18 mouse cellular contexts compared by ENCODE assay signal in the genomic region with DNA sequence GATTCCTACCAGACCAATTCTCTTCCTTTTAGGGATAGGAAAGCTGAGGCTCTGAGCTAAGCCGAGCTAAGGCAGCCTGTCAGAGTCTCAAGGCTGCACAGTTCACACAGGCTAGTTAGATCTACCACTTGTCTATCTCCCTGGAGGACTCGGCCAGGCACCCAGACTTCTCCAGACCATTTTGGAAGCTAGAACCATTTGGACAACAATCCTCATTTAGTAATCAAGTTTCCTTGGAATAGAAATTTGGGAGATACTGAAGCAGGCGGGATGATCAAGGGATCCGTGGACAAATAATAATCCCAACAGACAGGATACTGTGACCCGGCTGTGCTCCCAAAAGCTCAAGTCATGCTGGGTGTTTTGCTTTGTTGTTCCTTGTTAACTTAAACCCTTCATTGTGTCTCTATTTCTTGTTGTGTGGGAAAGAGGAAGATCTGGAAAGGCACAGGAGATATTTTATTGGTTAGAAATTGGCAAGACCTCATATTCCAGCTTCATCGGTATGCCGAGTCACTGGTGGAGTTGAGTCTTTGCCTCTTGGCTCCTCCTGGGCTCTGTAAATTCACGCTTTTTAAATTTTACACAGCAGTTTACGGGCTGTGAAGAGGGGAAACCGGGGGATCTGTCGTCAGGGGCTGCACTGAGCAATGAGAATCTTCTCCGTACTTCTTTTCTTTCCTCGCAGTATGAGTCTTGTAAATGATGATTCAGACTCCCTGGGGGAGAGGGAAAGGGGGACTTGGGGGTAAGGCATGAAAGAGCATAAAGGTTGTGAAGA.
DNase-seq lines count a peak whose midpoint lies in the region; ATAC-seq and TF ChIP-seq lines count a peak whose summit lies in the region.
"Had no signal": no experiment of that assay in that cellular context is flagged by ENCODE, and none has a peak within 500 bp of the region (broad histone marks: within the 10 kb centered on the region; RNA-seq: fewer than 3 reads in every experiment).

No protein-coding gene starts in this region.

- ATAC-seq in heart, embryonic 11.5 days (replicated peaks; ENCODE audit: insufficient number of reproducible peaks, low FRiP score, low TSS enrichment), result no peak
- ATAC-seq in midbrain, embryonic 11.5 days (ENCODE audit: low FRiP score), result no peak
- no peak for ATAC-seq in midbrain, embryonic 16.5 days
- ATAC-seq in limb, embryonic 14.5 days (ENCODE audit: low FRiP score, low read depth), result peak; percentile 83
- peak; percentile 38; the same call in 1 of the 2 replicates for ATAC-seq in neural tube, embryonic 15.5 days (ENCODE audit: low FRiP score)
- ATAC-seq: activated CD4-positive, CD25-positive, alpha-beta regulatory T cell, adult 4 months; forebrain, postnatal 0 days; Patski had no signal

- H3K9me3 ChIP-seq in heart, embryonic 11.5 days (replicated peaks; ENCODE audit: control insufficient read depth, low read length), result no peaks in the 10 kb centered on the region
- H3K9me3 ChIP-seq in midbrain, embryonic 11.5 days (ENCODE audit: control insufficient read depth, low read length), result no peaks in the 10 kb centered on the region
- H3K9me3 ChIP-seq in midbrain, embryonic 16.5 days (replicated peaks; ENCODE audit: control insufficient read depth, low read length, poor library complexity, severe bottlenecking), result no peaks in the 10 kb centered on the region
- H3K9me3 ChIP-seq in limb, embryonic 14.5 days (ENCODE audit: control insufficient read depth, low read length), result no peaks in the 10 kb centered on the region
- H3K9me3 ChIP-seq in neural tube, embryonic 15.5 days (replicated peaks), result no peaks in the 10 kb centered on the region
- H3K9me3 ChIP-seq: embryonic facial prominence, embryonic 12.5 days; heart, embryonic 10.5 days; heart, embryonic 15.5 days; hindbrain, embryonic 13.5 days had no signal

- H3K4me3 ChIP-seq in heart, embryonic 11.5 days (ENCODE audit: low read depth, low read length), result no peak overlapping the region
- no peak overlapping the region for H3K4me3 ChIP-seq in midbrain, embryonic 11.5 days (ENCODE audit: low read depth, low read length)
- no peak overlapping the region for H3K4me3 ChIP-seq in midbrain, embryonic 16.5 days (ENCODE audit: low read depth, low read length)
- no peak overlapping the region for H3K4me3 ChIP-seq in limb, embryonic 14.5 days (replicated peaks; ENCODE audit: low read length)
- no peak overlapping the region for H3K4me3 ChIP-seq in neural tube, embryonic 15.5 days (replicated peaks)
- H3K4me3 ChIP-seq: embryonic facial prominence, embryonic 12.5 days; heart, embryonic 10.5 days; heart, embryonic 15.5 days; hindbrain, embryonic 13.5 days had no signal

- no peak overlapping the region for H3K27ac ChIP-seq in heart, embryonic 11.5 days (ENCODE audit: low read depth, low read length)
- H3K27ac ChIP-seq in midbrain, embryonic 11.5 days (ENCODE audit: low read depth, low read length), result no peak overlapping the region
- no peak overlapping the region for H3K27ac ChIP-seq in midbrain, embryonic 16.5 days (ENCODE audit: low read length)
- no peak overlapping the region for H3K27ac ChIP-seq in limb, embryonic 14.5 days (replicated peaks; ENCODE audit: low read depth, low read length)
- H3K27ac ChIP-seq in neural tube, embryonic 15.5 days (replicated peaks), result no peak overlapping the region
- H3K27ac ChIP-seq: embryonic facial prominence, embryonic 12.5 days; heart, embryonic 10.5 days; heart, embryonic 15.5 days; hindbrain, embryonic 13.5 days had no signal

- no peak overlapping the region for H3K9ac ChIP-seq in heart, embryonic 11.5 days (ENCODE audit: low read depth, low read length)
- no peak overlapping the region for H3K9ac ChIP-seq in midbrain, embryonic 11.5 days (ENCODE audit: low read length)
- no peak overlapping the region for H3K9ac ChIP-seq in midbrain, embryonic 16.5 days (ENCODE audit: low read depth, low read length)
- H3K9ac ChIP-seq in limb, embryonic 14.5 days (ENCODE audit: low read depth, low read length, severe bottlenecking), result no peak overlapping the region
- no peak overlapping the region for H3K9ac ChIP-seq in neural tube, embryonic 15.5 days (replicated peaks)
- H3K9ac ChIP-seq: embryonic facial prominence, embryonic 12.5 days; forebrain, postnatal 0 days; heart, embryonic 15.5 days; hindbrain, embryonic 13.5 days had no signal

- no peak overlapping the region for H3K4me2 ChIP-seq in heart, embryonic 11.5 days
- H3K4me2 ChIP-seq in midbrain, embryonic 11.5 days, result no peak overlapping the region
- H3K4me2 ChIP-seq in midbrain, embryonic 16.5 days (ENCODE audit: low read length), result no peak overlapping the region
- H3K4me2 ChIP-seq in limb, embryonic 14.5 days (replicated peaks; ENCODE audit: low read depth, low read length, severe bottlenecking), result no peak overlapping the region
- H3K4me2 ChIP-seq in neural tube, embryonic 15.5 days, result no peak overlapping the region; the same call in 1 of the 2 replicates
- H3K4me2 ChIP-seq: embryonic facial prominence, embryonic 12.5 days; heart, embryonic 15.5 days; hindbrain, embryonic 13.5 days had no signal

- DNase-seq in heart, adult 11 months, result peak; percentile 74
- peak; percentile 88 for DNase-seq in midbrain, embryonic 11.5 days (ENCODE audit: low spot score, missing footprints)
- DNase-seq in limb, embryonic 14.5 days (ENCODE audit: low spot score), result peak; percentile 46
- no peak for DNase-seq in natural killer cell, adult 2 months (ENCODE audit: low spot score in 2 of 2)
- DNase-seq: adrenal gland, postnatal 14 days; cerebellum, adult 11-12 months; forebrain, postnatal 0 days; heart, adult 18-20 months; heart, postnatal 14 days had no signal

- H3K36me3 ChIP-seq in heart, embryonic 11.5 days (ENCODE audit: control insufficient read depth, insufficient read depth, low read length), result no peaks in the 10 kb centered on the region
- no peaks in the 10 kb centered on the region for H3K36me3 ChIP-seq in midbrain, embryonic 11.5 days (ENCODE audit: control insufficient read depth, insufficient read depth, low read length)
- no peaks in the 10 kb centered on the region for H3K36me3 ChIP-seq in midbrain, embryonic 16.5 days (ENCODE audit: control insufficient read depth, insufficient read depth, low read length)
- H3K36me3 ChIP-seq in limb, embryonic 14.5 days (ENCODE audit: control insufficient read depth, insufficient read depth, low read length), result no peaks in the 10 kb centered on the region
- no peaks in the 10 kb centered on the region for H3K36me3 ChIP-seq in neural tube, embryonic 15.5 days
- H3K36me3 ChIP-seq: embryonic facial prominence, embryonic 12.5 days; heart, embryonic 10.5 days; heart, embryonic 15.5 days; hindbrain, embryonic 13.5 days had no signal

- WGBS in heart, embryonic 11.5 days (ENCODE audit: insufficient replicate concordance), result 79% methylated on average over 13 of the region's 13 CpGs
- WGBS in midbrain, embryonic 11.5 days, result 37% methylated on average over 13 of the region's 13 CpGs
- WGBS in midbrain, embryonic 16.5 days, result 25% methylated on average over 13 of the region's 13 CpGs
- WGBS in limb, embryonic 14.5 days, result 39% methylated on average over 13 of the region's 13 CpGs
- 51% methylated on average over 13 of the region's 13 CpGs for WGBS in neural tube, embryonic 15.5 days

- no peak for TF ChIP-seq POLR2A in limb, embryonic 14.5 days (IDR thresholded peaks at IDR 0.05; ENCODE audit: borderline replicate concordance, extremely low read depth, insufficient read depth, insufficient read length)

- peaks cover 6% of the 10 kb centered on the region for H3K4me1 ChIP-seq in heart, embryonic 11.5 days (ENCODE audit: control insufficient read depth, insufficient read depth, low read length)
- H3K4me1 ChIP-seq in midbrain, embryonic 11.5 days (ENCODE audit: control insufficient read depth, insufficient read depth, low read length), result peaks cover 5% of the 10 kb centered on the region; the same call in 1 of the 2 replicates
- H3K4me1 ChIP-seq in midbrain, embryonic 16.5 days (ENCODE audit: control insufficient read depth, insufficient read depth, low read length), result peaks cover 5% of the 10 kb centered on the region; the same call in 1 of the 2 replicates
- peaks cover 10% of the 10 kb centered on the region; the same call in 1 of the 2 replicates for H3K4me1 ChIP-seq in limb, embryonic 14.5 days (ENCODE audit: control insufficient read depth, insufficient read depth, low read length)
- peaks cover 6% of the 10 kb centered on the region; the same call in 1 of the 2 replicates for H3K4me1 ChIP-seq in neural tube, embryonic 15.5 days
- H3K4me1 ChIP-seq: embryonic facial prominence, embryonic 12.5 days had no signal

- no peaks in the 10 kb centered on the region for H3K27me3 ChIP-seq in heart, embryonic 11.5 days (ENCODE audit: control insufficient read depth, insufficient read depth, low read length)
- no peaks in the 10 kb centered on the region for H3K27me3 ChIP-seq in midbrain, embryonic 11.5 days (ENCODE audit: control insufficient read depth, insufficient read depth, low read length)
- no peaks in the 10 kb centered on the region for H3K27me3 ChIP-seq in midbrain, embryonic 16.5 days (ENCODE audit: control insufficient read depth, insufficient read depth, low read depth, low read length)
- no peaks in the 10 kb centered on the region for H3K27me3 ChIP-seq in limb, embryonic 14.5 days (ENCODE audit: control insufficient read depth, insufficient read depth, low read length)
- H3K27me3 ChIP-seq in neural tube, embryonic 15.5 days (replicated peaks), result no peaks in the 10 kb centered on the region
- H3K27me3 ChIP-seq: embryonic facial prominence, embryonic 12.5 days; heart, embryonic 15.5 days; hindbrain, embryonic 13.5 days; Patski had no signal

Comparison
In these comparisons a context has a peak if more than half of its experiments do, and no peak if none do; other contexts are left out.
1. DNase-seq: peak in heart, adult 11 months (single experiment), midbrain, embryonic 11.5 days (single experiment) and limb, embryonic 14.5 days (single experiment); none in natural killer cell, adult 2 months (0 of 2).
2. ATAC-seq: peak in limb, embryonic 14.5 days (single experiment) and neural tube, embryonic 15.5 days (single experiment); none in heart, embryonic 11.5 days (single experiment), midbrain, embryonic 11.5 days (single experiment) and midbrain, embryonic 16.5 days (single experiment).